Mouse (Mus musculus) MEL (cell line): ENCODE data around the gene Olfr1348. TPM values are rescaled to one million over a fixed set of nuclear protein-coding genes. Genes with fewer than 3 reads are reported as not detected.
"Not testable (repeated sequence)": the region's sequence is repeated elsewhere in the genome, so short reads cannot be mapped to it uniquely, and the experiment has no call there.

Experiments
- DNase-seq: peaks from one replicate; pipeline ENCODE4 v3.0.0; 2011; ENCODE audit warnings: low read depth, low spot score
- H3K27ac ChIP-seq: 2 replicates; pipeline ENCODE4 v1.5.1; 2012; ENCODE audit warnings: low read depth, mild to moderate bottlenecking, control low read depth, low read length, moderate library complexity; ENCODE audit not compliant: control insufficient read depth
- H3K27me3 ChIP-seq, 2 experiments: fragments of 150-350 bp in 1 of 2; sonication (generic) in 1 of 2; 2 replicates each; pipeline ENCODE4 v1.6.1; 2012; ENCODE audit warnings: low read length in 2 of 2, mild to moderate bottlenecking in 2 of 2, improper control_type of control experiment in 1 of 2, moderate library complexity in 1 of 2; ENCODE audit not compliant: insufficient read depth in 2 of 2, control insufficient read depth in 1 of 2
- H3K36me3 ChIP-seq, 2 experiments: 2 replicates each; pipeline ENCODE4 v1.6.1; 2012 to 2014; ENCODE audit warnings: low read length in 2 of 2, improper control_type of control experiment in 1 of 2, inconsistent platforms in 1 of 2, mild to moderate bottlenecking in 1 of 2; ENCODE audit not compliant: insufficient read depth in 2 of 2, control insufficient read depth in 1 of 2
- H3K4me1 ChIP-seq, 2 experiments: fragments of 150-350 bp in 1 of 2; sonication (generic) in 1 of 2; 2 replicates each; pipeline ENCODE4 v1.6.1; 2012; ENCODE audit warnings: low read length in 2 of 2, improper control_type of control experiment in 1 of 2, mild to moderate bottlenecking in 1 of 2; ENCODE audit not compliant: insufficient read depth in 2 of 2, control insufficient read depth in 1 of 2
- H3K4me3 ChIP-seq, 2 experiments: fragments of 150-350 bp in 1 of 2; sonication (generic) in 1 of 2; 2 replicates each; pipeline ENCODE4 v1.5.1; 2012; ENCODE audit warnings: low read depth in 2 of 2, low read length in 2 of 2, mild to moderate bottlenecking in 2 of 2, moderate library complexity in 2 of 2, control low read depth in 1 of 2, improper control_type of control experiment in 1 of 2; ENCODE audit not compliant: control insufficient read depth in 1 of 2, insufficient read depth in 1 of 2
- H3K79me2 ChIP-seq: 2 replicates; pipeline ENCODE4 v1.6.1; 2012; ENCODE audit warnings: mild to moderate bottlenecking, low read length, moderate library complexity; ENCODE audit not compliant: control insufficient read depth, poor library complexity, insufficient read depth
- H3K9ac ChIP-seq: 2 replicates; pipeline ENCODE4 v1.6.1; 2012; ENCODE audit warnings: low read depth, mild to moderate bottlenecking, control low read depth, low read length, moderate library complexity; ENCODE audit not compliant: control insufficient read depth, poor library complexity, severe bottlenecking
- H3K9me3 ChIP-seq: fragments of 150-350 bp; sonication (generic); replicated peaks from 2 replicates; pipeline ENCODE4 v1.6.1; 2012; ENCODE audit warnings: mild to moderate bottlenecking, low read length, improper control_type of control experiment, moderate library complexity; ENCODE audit not compliant: insufficient read depth
- BHLHE40 ChIP-seq: IDR thresholded peaks from 2 replicates; pipeline ENCODE4 v1.6.1; 2012; ENCODE audit warnings: low read depth, mild to moderate bottlenecking, inconsistent platforms, low read length, improper control_type of control experiment, borderline replicate concordance
- CTCF ChIP-seq, 3 experiments: IDR thresholded peaks in 2 of 3; conservative IDR thresholded peaks in 1 of 3; 2 replicates each; pipeline ENCODE4 v1.5.1; 2011 to 2012; ENCODE audit warnings: low read length in 3 of 3, low read depth in 2 of 3, mild to moderate bottlenecking in 2 of 3, improper control_type of control experiment in 1 of 3, inconsistent platforms in 1 of 3, mixed read lengths in 1 of 3, moderate library complexity in 1 of 3; ENCODE audit not compliant: control insufficient read depth in 1 of 3, insufficient read depth in 1 of 3, poor library complexity in 1 of 3, severe bottlenecking in 1 of 3
- EP300 ChIP-seq, 2 experiments: IDR thresholded peaks; 2 replicates each; pipeline ENCODE4 v1.6.1; 2011; ENCODE audit warnings: improper control_type of control experiment in 2 of 2, low read length in 2 of 2, low read depth in 1 of 2, mild to moderate bottlenecking in 1 of 2
- ETS1 ChIP-seq: IDR thresholded peaks from 2 replicates; pipeline ENCODE4 v1.6.1; 2012; ENCODE audit warnings: low read depth, mild to moderate bottlenecking, inconsistent platforms, low read length, improper control_type of control experiment, moderate library complexity
- GABPA ChIP-seq: IDR thresholded peaks from 2 replicates; pipeline ENCODE4 v1.6.1; 2012; ENCODE audit warnings: low read depth, mild to moderate bottlenecking, inconsistent platforms, low read length, improper control_type of control experiment, moderate library complexity
- HCFC1 ChIP-seq: IDR thresholded peaks from 2 replicates; pipeline ENCODE4 v1.6.1; 2012; ENCODE audit warnings: low read depth, mild to moderate bottlenecking, inconsistent platforms, low read length, improper control_type of control experiment, moderate library complexity
- JUND ChIP-seq: IDR thresholded peaks from 2 replicates; pipeline ENCODE4 v1.6.1; 2011; ENCODE audit warnings: low read depth, mild to moderate bottlenecking, improper control_type of control experiment, low read length
- MYC ChIP-seq: IDR thresholded peaks from 2 replicates; pipeline ENCODE4 v1.6.1; 2011; ENCODE audit warnings: low read depth, mild to moderate bottlenecking, low read length, improper control_type of control experiment, moderate library complexity
- NRF1 ChIP-seq: IDR thresholded peaks from 2 replicates; pipeline ENCODE4 v1.6.1; 2014; ENCODE audit warnings: low read depth, mild to moderate bottlenecking, inconsistent platforms, low read length, improper control_type of control experiment, moderate library complexity; ENCODE audit not compliant: poor library complexity, insufficient read depth, severe bottlenecking
- POLR2AphosphoS5 ChIP-seq: IDR thresholded peaks from 2 replicates; pipeline ENCODE4 v1.6.1; 2012; ENCODE audit warnings: low read depth, borderline replicate concordance, mild to moderate bottlenecking, inconsistent platforms, low read length, moderate library complexity, mixed read lengths
- RAD21 ChIP-seq: IDR thresholded peaks from 2 replicates; pipeline ENCODE4 v1.6.1; 2011; ENCODE audit warnings: mild to moderate bottlenecking, low read depth, low read length, improper control_type of control experiment
- SIN3A ChIP-seq: IDR thresholded peaks from 2 replicates; pipeline ENCODE4 v1.6.1; 2012; ENCODE audit warnings: low read length, improper control_type of control experiment, inconsistent platforms
- TCF12 ChIP-seq: IDR thresholded peaks from 2 replicates; pipeline ENCODE4 v1.6.1; 2014; ENCODE audit warnings: low read depth, mild to moderate bottlenecking, inconsistent platforms, low read length, improper control_type of control experiment, moderate library complexity
- UBTF ChIP-seq: IDR thresholded peaks from 2 replicates; pipeline ENCODE4 v1.6.1; 2012; ENCODE audit warnings: low read depth, mild to moderate bottlenecking, inconsistent platforms, low read length, improper control_type of control experiment, moderate library complexity, borderline replicate concordance; ENCODE audit not compliant: insufficient read depth
- USF1 ChIP-seq: IDR thresholded peaks from 2 replicates; pipeline ENCODE4 v1.6.1; 2014; ENCODE audit warnings: low read depth, mild to moderate bottlenecking, inconsistent platforms, low read length, improper control_type of control experiment, moderate library complexity
- ZKSCAN1 ChIP-seq: IDR thresholded peaks from 2 replicates; pipeline ENCODE4 v1.6.1; 2012; ENCODE audit warnings: low read depth, mild to moderate bottlenecking, inconsistent platforms, low read length, improper control_type of control experiment, moderate library complexity
- ZMIZ1 ChIP-seq: IDR thresholded peaks from 2 replicates; pipeline ENCODE4 v1.6.1; 2012; ENCODE audit warnings: low read depth, mild to moderate bottlenecking, inconsistent platforms, low read length, improper control_type of control experiment, moderate library complexity
- polyA plus RNA-seq, 2 experiments: library from polyadenylated mRNA; stranded (reverse) in 1 of 2; unstranded in 1 of 2; fragments of >175 nt in 1 of 2; fragments of >200 nt in 1 of 2; gene quantifications; 2 replicates each; pipeline versions ENCODE4 v1.2.1 to v1.2.4; 2012; ENCODE audit warnings: low replicate concordance in 2 of 2, low read depth in 1 of 2; ENCODE audit not compliant: insufficient read length in 2 of 2, insufficient read depth in 1 of 2, missing spikeins in 1 of 2
- total RNA-seq: library from RNA; depleted of rRNA; stranded (reverse); fragments of 300-350 nt; gene quantifications from 2 replicates; pipeline ENCODE4 v1.2.3, GENCODE M21; 2012

The Olfr1348 gene
- total and polyA plus RNA-seq, 3 experiments: not detected

DNA sequence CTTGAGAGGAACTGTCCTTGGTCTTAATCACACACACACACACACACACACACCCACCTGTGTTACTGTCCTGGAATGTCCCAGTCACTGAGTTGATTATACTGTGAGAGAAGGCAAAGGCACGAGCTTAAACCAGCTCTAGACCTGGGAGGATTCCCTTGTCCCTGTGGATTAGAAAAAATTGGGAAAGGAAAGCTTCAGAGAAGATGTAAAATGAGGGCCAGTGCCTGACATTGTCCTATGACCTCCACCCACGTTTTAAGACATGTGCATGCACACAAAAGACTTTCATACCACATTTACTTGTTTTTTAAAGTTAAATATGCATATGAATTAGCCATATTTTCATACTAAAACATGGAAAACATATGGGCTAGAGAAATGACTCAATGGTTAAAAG, 21.7 kb downstream of the Olfr1348 start, which contains the start of gene Olfr5:
TSS of gene Olfr5 (minus strand) at position 101 of the 400 bp plus-strand sequence.
- Histone ChIP-seq H3K79me2 (no peaks in the 10 kb centered on the region), H3K9ac (no peak within 1 kb of the TSS), H3K27me3 (no peaks in the 10 kb centered on the region), H3K9me3 (no peaks in the 10 kb centered on the region), H3K4me3 (no peak within 1 kb of the TSS), H3K27ac (no peak within 1 kb of the TSS), H3K36me3 (no peaks in the 10 kb centered on the region), H3K4me1 (no peaks in the 10 kb centered on the region)
- DNase-seq: no peak
- no peak for TF ChIP-seq RAD21
- no peak for TF ChIP-seq ETS1
- no peak for TF ChIP-seq CTCF (IDR thresholded peaks at IDR 0.05 in 2 of 3, conservative IDR thresholded peaks at IDR 0.05 in 1 of 3; ENCODE audit: control insufficient read depth in 1 of 3, insufficient read depth in 1 of 3, low read depth in 2 of 3, low read length in 3 of 3, poor library complexity in 1 of 3, severe bottlenecking in 1 of 3)
- TF ChIP-seq HCFC1: no peak
- no peak for TF ChIP-seq ZKSCAN1
- no peak for TF ChIP-seq MYC
- TF ChIP-seq GABPA: no peak
- no peak for TF ChIP-seq POLR2AphosphoS5
- no peak for TF ChIP-seq JUND
- no peak for TF ChIP-seq BHLHE40
- no peak for TF ChIP-seq NRF1
- TF ChIP-seq UBTF: no peak
- TF ChIP-seq TCF12: no peak
- no peak for TF ChIP-seq EP300 (IDR thresholded peaks at IDR 0.05; ENCODE audit: low read depth in 1 of 2, low read length in 2 of 2)

DNA sequence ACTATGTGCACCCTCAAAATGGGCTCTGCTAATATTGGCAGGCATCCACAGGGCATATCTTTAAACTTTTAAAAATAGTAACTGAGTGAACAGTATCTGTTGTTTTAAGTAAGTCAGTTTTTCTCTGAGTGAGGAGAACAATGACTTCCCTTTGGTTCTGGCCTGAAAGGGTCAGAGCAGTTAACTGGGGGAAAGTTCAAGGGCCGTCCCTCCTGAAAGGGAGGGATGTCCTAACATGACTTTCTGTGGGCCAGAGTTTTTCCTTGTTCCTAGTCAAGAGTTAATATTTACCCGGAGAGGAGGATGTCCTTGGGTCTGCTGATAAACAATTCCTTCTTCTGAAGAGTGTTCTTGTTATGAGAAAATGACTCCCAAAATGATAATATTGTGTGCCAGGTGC, 30.9 kb downstream of the Olfr1348 start:
- not testable (repeated sequence) for H3K27me3 ChIP-seq, H3K79me2 ChIP-seq, H3K9ac ChIP-seq, H3K36me3 ChIP-seq, H3K4me3 ChIP-seq, H3K4me1 ChIP-seq, DNase-seq, H3K9me3 ChIP-seq, H3K27ac ChIP-seq

DNA sequence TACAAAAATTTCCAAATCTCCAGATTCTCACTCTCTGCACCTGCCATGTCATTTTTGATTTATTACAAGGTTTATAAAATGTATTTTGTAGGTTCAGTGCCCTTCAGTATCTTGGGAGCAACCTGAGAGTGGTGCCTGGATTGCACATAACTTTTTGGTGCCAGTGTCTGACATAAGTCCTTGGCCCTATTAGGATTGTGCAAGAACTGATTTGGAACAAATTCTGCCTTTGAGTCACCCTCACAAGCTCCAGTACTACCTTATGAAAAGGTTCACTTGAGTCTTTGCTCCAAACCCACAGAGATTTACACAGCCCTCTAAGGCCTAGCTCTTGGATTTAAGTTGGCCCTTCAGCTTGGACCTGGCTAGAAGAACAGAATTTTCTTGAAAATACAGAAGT, 41.6 kb downstream of the Olfr1348 start, which contains the start of gene Olfr1346:
TSS of gene Olfr1346 (plus strand) at position 151 of the 400 bp plus-strand sequence.
- H3K36me3 ChIP-seq: no peaks in the 10 kb centered on the region
- no peaks in the 10 kb centered on the region for H3K9me3 ChIP-seq
- no peak for DNase-seq
- TF ChIP-seq ZKSCAN1: no peak
- no peak for TF ChIP-seq SIN3A
- TF ChIP-seq ZMIZ1: no peak
- no peak for TF ChIP-seq USF1
- H3K27me3 ChIP-seq: no peaks in the 10 kb centered on the region
- no peak within 1 kb of the TSS for H3K27ac ChIP-seq
- H3K9ac ChIP-seq: no peak within 1 kb of the TSS
- H3K4me3 ChIP-seq: no peak within 1 kb of the TSS
- H3K4me1 ChIP-seq: no peaks in the 10 kb centered on the region
- no peaks in the 10 kb centered on the region for H3K79me2 ChIP-seq
